Mouse (Mus musculus) liver, embryonic 12.5 days (tissue): Measurements from ENCODE around the gene Fam71e1. TPM values are rescaled to one million over a fixed set of nuclear protein-coding genes. Genes with fewer than 3 reads are reported as not detected.

Source experiments
- ATAC-seq: fragments of 200-750 bp; cut with Nextera tagmentation; 2 replicates; pipeline ENCODE4 v1.8.0; 2017; ENCODE audit warnings: moderate number of reproducible peaks, mild to moderate bottlenecking, moderate library complexity
- H3K27ac ChIP-seq: fragments of 300-500 bp; sonication (generic); 2 replicates; pipeline ENCODE4 v1.5.1; 2016; ENCODE audit warnings: mild to moderate bottlenecking
- H3K27me3 ChIP-seq: fragments of 300-500 bp; sonication (generic); replicated peaks from 2 replicates; pipeline ENCODE4 v1.6.1; 2016; ENCODE audit warnings: mild to moderate bottlenecking, moderate library complexity
- H3K36me3 ChIP-seq: fragments of 300-500 bp; sonication (generic); 2 replicates; pipeline ENCODE4 v1.6.1; 2016; ENCODE audit warnings: mild to moderate bottlenecking, moderate library complexity
- H3K4me1 ChIP-seq: fragments of 300-500 bp; sonication (generic); 2 replicates; pipeline ENCODE4 v1.6.1; 2016
- H3K4me2 ChIP-seq: fragments of 300-500 bp; sonication (generic); 2 replicates; pipeline ENCODE4 v1.6.1; 2016; ENCODE audit warnings: mild to moderate bottlenecking, moderate library complexity
- H3K4me3 ChIP-seq: fragments of 300-500 bp; sonication (generic); 2 replicates; pipeline ENCODE4 v1.5.1; 2016; ENCODE audit warnings: mild to moderate bottlenecking, moderate library complexity
- H3K9ac ChIP-seq: fragments of 300-500 bp; sonication (generic); 2 replicates; pipeline ENCODE4 v1.6.1; 2016; ENCODE audit warnings: mild to moderate bottlenecking, moderate library complexity
- H3K9me3 ChIP-seq: fragments of 300-500 bp; sonication (generic); replicated peaks from 2 replicates; pipeline ENCODE4 v1.6.1; 2016; ENCODE audit warnings: mild to moderate bottlenecking, moderate library complexity
- WGBS: fragments of 180-500 bp; shearing (Covaris S2); methylation state at CpG from one replicate; pipeline ENCODE4 v1.1.7; 2016; ENCODE audit not compliant: insufficient replicate concordance; 5-methylcytosine and 5-hydroxymethylcytosine counted together
- polyA plus RNA-seq: library from polyadenylated mRNA; unstranded; fragments of >200 nt; fragmentation: Nextera tagmentation; extraction: Ambion mirVana; gene quantifications from 2 replicates; pipeline ENCODE4 v1.2.1, GENCODE M21; 2016

Gene Fam71e1
- polyA plus RNA-seq: 2.8 and 3.3 TPM in 2 replicates

- Histone ChIP-seq H3K9ac (peak within 1 kb of the TSS; percentile 82), H3K27ac (peak within 1 kb of the TSS; percentile 94), H3K36me3 (peaks cover 36% of the 10 kb centered on the region), H3K4me1 (peaks cover 34% of the 10 kb centered on the region), H3K4me2 (peak within 1 kb of the TSS; percentile 91), H3K27me3 (peaks cover 28% of the 10 kb centered on the region), H3K4me3 (peak within 1 kb of the TSS; percentile 74), H3K9me3 (no peaks in the 10 kb centered on the region)
- WGBS: under 1% methylated on average over 58 of the region's 58 CpGs
- ATAC-seq: peak; percentile 94
Measured at GRCm38 (mm10) chr7:44495992-44496770, at the start of gene Fam71e1, which contains the start of gene Emc10. Fam71e1 (plus strand) TSS chr7:44496581. Emc10 (minus strand) TSS chr7:44496529.

GRCm38 (mm10) chr7:44453256-44453655 lies 43.1 kb upstream of the Fam71e1 start:
- WGBS: 12% methylated on average over 3 of the region's 3 CpGs
- Histone ChIP-seq H3K4me2 (no peak overlapping the region), H3K36me3 (no peaks in the 10 kb centered on the region), H3K4me1 (peaks cover 10% of the 10 kb centered on the region), H3K4me3 (no peak overlapping the region), H3K27me3 (peaks cover 67% of the 10 kb centered on the region), H3K27ac (no peak overlapping the region), H3K9ac (no peak overlapping the region), H3K9me3 (no peaks in the 10 kb centered on the region)
- ATAC-seq: no peak

GRCm38 (mm10) chr7:44456302-44456701 lies 40.1 kb upstream of the Fam71e1 start:
- H3K4me3 ChIP-seq: no peak overlapping the region
- 69% methylated on average over 1 of the region's 1 CpGs for WGBS
- no peak overlapping the region for H3K9ac ChIP-seq
- peak; percentile 63; the same call in 1 of the 2 replicates for ATAC-seq
- H3K4me2 ChIP-seq: no peak overlapping the region
- H3K9me3 ChIP-seq: no peaks in the 10 kb centered on the region
- no peaks in the 10 kb centered on the region for H3K36me3 ChIP-seq
- H3K27ac ChIP-seq: no peak overlapping the region
- H3K27me3 ChIP-seq: peaks cover 78% of the 10 kb centered on the region
- H3K4me1 ChIP-seq: peaks cover 10% of the 10 kb centered on the region

GRCm38 (mm10) chr7:44460067-44460466 lies 36.3 kb upstream of the Fam71e1 start:
- ATAC-seq: no peak
- WGBS: 46% methylated on average over 6 of the region's 6 CpGs
- no peaks in the 10 kb centered on the region for H3K9me3 ChIP-seq
- no peak overlapping the region for H3K4me2 ChIP-seq
- peaks cover 38% of the 10 kb centered on the region for H3K4me1 ChIP-seq
- no peaks in the 10 kb centered on the region for H3K36me3 ChIP-seq
- no peak overlapping the region for H3K27ac ChIP-seq
- peaks cover 90% of the 10 kb centered on the region for H3K27me3 ChIP-seq
- H3K4me3 ChIP-seq: no peak overlapping the region
- H3K9ac ChIP-seq: no peak overlapping the region

- peaks cover 46% of the 10 kb centered on the region for H3K4me1 ChIP-seq
- H3K9ac ChIP-seq: no peak overlapping the region
- H3K9me3 ChIP-seq: no peaks in the 10 kb centered on the region
- ATAC-seq: no peak
- no peak overlapping the region for H3K4me2 ChIP-seq
- no peaks in the 10 kb centered on the region for H3K36me3 ChIP-seq
- H3K27me3 ChIP-seq: peaks cover 97% of the 10 kb centered on the region
- no peak overlapping the region for H3K27ac ChIP-seq
- 55% methylated on average over 31 of the region's 31 CpGs for WGBS
- no peak overlapping the region for H3K4me3 ChIP-seq
Measured at GRCm38 (mm10) chr7:44460767-44461502, 35.4 kb upstream of the Fam71e1 start.

GRCm38 (mm10) chr7:44461503-44462217 lies 34.7 kb upstream of the Fam71e1 start:
- no peak for ATAC-seq
- peaks cover 95% of the 10 kb centered on the region for H3K27me3 ChIP-seq
- H3K4me3 ChIP-seq: no peak overlapping the region
- 0 out of 2 replicates have a peak overlapping the region, but pooled peaks have one; percentile 43 for H3K4me2 ChIP-seq
- H3K36me3 ChIP-seq: no peaks in the 10 kb centered on the region
- H3K9ac ChIP-seq: no peak overlapping the region
- peaks cover 48% of the 10 kb centered on the region for H3K4me1 ChIP-seq
- no peak overlapping the region for H3K27ac ChIP-seq
- WGBS: 41% methylated on average over 57 of the region's 57 CpGs
- H3K9me3 ChIP-seq: no peaks in the 10 kb centered on the region

- 10% methylated on average over 77 of the region's 77 CpGs for WGBS
Measured at GRCm38 (mm10) chr7:44462218-44463055, 33.9 kb upstream of the Fam71e1 start.

GRCm38 (mm10) chr7:44463056-44463425 lies 33.3 kb upstream of the Fam71e1 start:
- Histone ChIP-seq H3K4me3 (no peak overlapping the region), H3K4me1 (peaks cover 54% of the 10 kb centered on the region), H3K9me3 (no peaks in the 10 kb centered on the region), H3K36me3 (no peaks in the 10 kb centered on the region), H3K27ac (no peak overlapping the region), H3K9ac (no peak overlapping the region), H3K4me2 (peak overlapping the region; percentile 43; the same call in 1 of the 2 replicates), H3K27me3 (peaks cover 81% of the 10 kb centered on the region)
- WGBS: 23% methylated on average over 8 of the region's 8 CpGs
- ATAC-seq: no peak

More at GRCm38 (mm10) chr7:44462218-44463055, 33.9 kb upstream of the Fam71e1 start:
- Histone ChIP-seq H3K4me2 (peak overlapping the region; percentile 43), H3K9ac (no peak overlapping the region), H3K36me3 (no peaks in the 10 kb centered on the region), H3K9me3 (no peaks in the 10 kb centered on the region), H3K4me1 (peaks cover 52% of the 10 kb centered on the region), H3K27ac (no peak overlapping the region), H3K4me3 (peak overlapping the region; percentile 22; the same call in 1 of the 2 replicates), H3K27me3 (peaks cover 87% of the 10 kb centered on the region)
- no peak for ATAC-seq

- 81% methylated on average over 10 of the region's 10 CpGs for WGBS
- H3K4me3 ChIP-seq: no peak overlapping the region
- H3K4me1 ChIP-seq: peaks cover 58% of the 10 kb centered on the region
- peaks cover 74% of the 10 kb centered on the region for H3K27me3 ChIP-seq
- no peak overlapping the region for H3K27ac ChIP-seq
- no peak for ATAC-seq
- no peaks in the 10 kb centered on the region for H3K36me3 ChIP-seq
- H3K4me2 ChIP-seq: 0 out of 2 replicates have a peak overlapping the region, but pooled peaks have one; percentile 39
- H3K9me3 ChIP-seq: no peaks in the 10 kb centered on the region
- H3K9ac ChIP-seq: no peak overlapping the region
Measured at GRCm38 (mm10) chr7:44463556-44464225, 32.7 kb upstream of the Fam71e1 start.

DNA sequence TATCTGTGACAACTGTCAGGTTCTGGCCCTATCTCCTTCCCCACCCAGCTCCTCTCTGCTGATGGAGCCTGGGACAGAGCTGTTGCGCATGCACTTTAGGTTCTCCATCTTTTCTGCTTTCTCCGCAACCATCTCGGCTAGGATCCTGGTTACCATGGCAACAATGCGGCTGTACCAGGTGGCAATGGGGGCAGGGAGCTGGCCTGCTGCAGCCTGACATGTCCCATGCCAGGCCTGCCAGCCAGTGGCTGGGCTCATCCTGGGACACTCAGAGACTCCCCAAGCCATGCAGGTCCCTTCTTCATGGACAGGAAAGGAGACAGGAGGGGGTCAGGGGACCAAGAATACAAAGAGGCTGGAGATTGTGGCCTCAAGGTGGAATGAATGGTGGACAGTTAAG lies 31.9 kb upstream of the Fam71e1 start:
- H3K4me1 ChIP-seq: peaks cover 67% of the 10 kb centered on the region
- H3K36me3 ChIP-seq: peaks cover 7% of the 10 kb centered on the region; the same call in 1 of the 2 replicates
- 33% methylated on average over 4 of the region's 4 CpGs for WGBS
- H3K4me3 ChIP-seq: no peak overlapping the region
- peak overlapping the region; percentile 39 for H3K4me2 ChIP-seq
- no peak for ATAC-seq
- no peaks in the 10 kb centered on the region for H3K9me3 ChIP-seq
- H3K27ac ChIP-seq: peak overlapping the region; percentile 48; the same call in 1 of the 2 replicates
- H3K9ac ChIP-seq: peak overlapping the region; percentile 48
- peaks cover 66% of the 10 kb centered on the region for H3K27me3 ChIP-seq
